Mouse (Mus musculus): Measurements from ENCODE around the gene Dlat.
A peak's percentile ranks its signal among the peaks of the same experiment; 100 is the strongest.
"Not testable (repeated sequence)": the region's sequence is repeated elsewhere in the genome, so short reads cannot be mapped to it uniquely, and the experiment has no call there.

Gene Dlat

GRCm38 (mm10) chr9:50660431-50660830, 851 bp upstream of the Dlat start:
- DNase-seq (ENCODE audit: inconsistent ontology term) = peak; percentile 35

GRCm38 (mm10) chr9:50658941-50659388, 615 bp downstream of the Dlat start:
- DNase-seq (ENCODE audit: inconsistent ontology term) = no peak

GRCm38 (mm10) chr9:50658391-50658790, 1.2 kb downstream of the Dlat start:
- DNase-seq (ENCODE audit: inconsistent ontology term) = peak; percentile 30

GRCm38 (mm10) chr9:50650503-50650902, 9.1 kb downstream of the Dlat start:
- DNase-seq (ENCODE audit: inconsistent ontology term) = no peak

GRCm38 (mm10) chr9:50646826-50647370, 12.7 kb downstream of the Dlat start:
- DNase-seq (ENCODE audit: inconsistent ontology term) = no peak

GRCm38 (mm10) chr9:50634270-50634669, 25.3 kb downstream of the Dlat start:
- no peak for DNase-seq (ENCODE audit: inconsistent ontology term)

- no peak for DNase-seq (ENCODE audit: inconsistent ontology term)
These were observed 26.5 kb downstream of the Dlat start for GRCm38 (mm10) chr9:50633059-50633458.

GRCm38 (mm10) chr9:50632016-50632688, 27.4 kb downstream of the Dlat start:
- no peak for DNase-seq (ENCODE audit: inconsistent ontology term)

GRCm38 (mm10) chr9:50630903-50631302, 28.7 kb downstream of the Dlat start:
- not testable (repeated sequence) for DNase-seq (ENCODE audit: inconsistent ontology term)

- no peak for DNase-seq (ENCODE audit: inconsistent ontology term)
These were observed 41.7 kb downstream of the Dlat start for GRCm38 (mm10) chr9:50617794-50618330.

- peak; percentile 92 for DNase-seq (ENCODE audit: inconsistent ontology term)
These were observed 42.6 kb downstream of the Dlat start, which contains the start of the genes Pih1d2 and Nkapd1 for GRCm38 (mm10) chr9:50616766-50617603. Gene Pih1d2, plus strand, starts transcription at chr9:50617321. Gene Nkapd1, minus strand, starts transcription at chr9:50617464.

- DNase-seq (ENCODE audit: inconsistent ontology term) = no peak
These were observed 43.4 kb downstream of the Dlat start for GRCm38 (mm10) chr9:50616161-50616560.

GRCm38 (mm10) chr9:50612115-50612514, 47.5 kb downstream of the Dlat start:
- no peak for DNase-seq (ENCODE audit: inconsistent ontology term)

GRCm38 (mm10) chr9:50604338-50604737, 55.2 kb downstream of the Dlat start:
- DNase-seq (ENCODE audit: inconsistent ontology term) = no peak

- DNase-seq (ENCODE audit: inconsistent ontology term) = no peak
These were observed 55.6 kb downstream of the Dlat start for GRCm38 (mm10) chr9:50603998-50604324.

- DNase-seq (ENCODE audit: inconsistent ontology term) = peak; percentile 94
These were observed 56.2 kb downstream of the Dlat start, which contains the start of the genes Sdhd and Timm8b for GRCm38 (mm10) chr9:50603189-50603997. Gene Sdhd, minus strand, starts transcription at chr9:50603812. Gene Timm8b, plus strand, starts transcription at chr9:50603910.

GRCm38 (mm10) chr9:50602055-50602845, 57.3 kb downstream of the Dlat start:
- DNase-seq (ENCODE audit: inconsistent ontology term) = no peak

GRCm38 (mm10) chr9:50601536-50601935, 58.0 kb downstream of the Dlat start:
- peak; percentile 11 for DNase-seq (ENCODE audit: inconsistent ontology term)

- no peak for DNase-seq (ENCODE audit: inconsistent ontology term)
These were observed 62.6 kb downstream of the Dlat start for GRCm38 (mm10) chr9:50596973-50597372.

- DNase-seq (ENCODE audit: inconsistent ontology term) = no peak
These were observed 64.7 kb downstream of the Dlat start for GRCm38 (mm10) chr9:50594794-50595417.
